Mouse (Mus musculus) thymus, postnatal 25 days (tissue): ENCODE measurements around the gene Skint1.
"Not testable (repeated sequence)": the region's sequence is repeated elsewhere in the genome, so short reads cannot be mapped to it uniquely, and the experiment has no call there.

ENCODE experiments used
- DNase-seq: peaks from one replicate; pipeline ENCODE4 v3.0.0; 2022

Skint1 gene

GRCm38 (mm10) chr4:112005969-112006368, at the start of gene Skint1:
Gene Skint1 (plus strand): TSS chr4:112006269.
- no peak for DNase-seq

DNA sequence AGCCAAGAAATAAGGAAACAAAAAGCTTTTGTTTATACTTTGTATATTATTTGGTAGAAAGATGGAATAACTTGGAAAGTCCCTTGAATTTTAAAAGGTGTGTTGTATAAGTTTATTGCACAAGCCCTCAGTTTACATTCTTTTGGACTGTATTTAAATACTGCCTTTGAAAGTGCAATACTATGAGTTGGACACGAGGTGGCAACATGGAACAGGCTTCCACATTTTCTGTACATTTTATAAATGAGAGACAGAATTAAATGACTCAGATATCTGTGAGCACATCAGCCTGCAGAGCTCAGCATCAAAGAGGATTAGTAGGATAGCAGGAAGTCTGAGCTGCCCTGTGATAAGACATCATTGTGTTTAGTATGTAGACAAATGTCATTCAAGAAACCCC, 44.8 kb upstream of the Skint1 start:
- DNase-seq = no peak

GRCm38 (mm10) chr4:111963241-111963640, 42.8 kb upstream of the Skint1 start:
- DNase-seq = not testable (repeated sequence)

GRCm38 (mm10) chr4:111963669-111964068, 42.4 kb upstream of the Skint1 start:
- no peak for DNase-seq

DNA sequence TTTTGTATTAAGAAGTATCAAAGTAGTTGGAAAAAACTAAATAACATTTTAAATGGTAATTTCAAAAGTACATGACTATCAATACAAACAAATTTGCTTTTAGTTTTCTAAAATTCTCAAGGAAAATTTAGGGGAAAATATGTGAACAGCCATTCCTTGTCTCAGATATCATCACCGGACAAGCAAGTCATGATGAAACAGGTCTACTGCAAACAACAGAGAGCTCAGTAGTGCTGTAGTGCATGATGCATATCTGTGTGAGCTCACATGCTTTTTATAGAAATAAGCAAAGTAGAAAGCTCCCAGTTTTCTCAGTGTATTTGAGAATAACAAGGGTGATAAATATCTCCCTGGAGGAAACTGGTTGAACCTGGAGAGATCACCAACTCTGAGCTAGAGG, 33.4 kb upstream of the Skint1 start, which contains the start of gene Skint7:
TSS of gene Skint7 (plus strand) at position 301 of the 400 bp plus-strand sequence.
- no peak for DNase-seq

DNA sequence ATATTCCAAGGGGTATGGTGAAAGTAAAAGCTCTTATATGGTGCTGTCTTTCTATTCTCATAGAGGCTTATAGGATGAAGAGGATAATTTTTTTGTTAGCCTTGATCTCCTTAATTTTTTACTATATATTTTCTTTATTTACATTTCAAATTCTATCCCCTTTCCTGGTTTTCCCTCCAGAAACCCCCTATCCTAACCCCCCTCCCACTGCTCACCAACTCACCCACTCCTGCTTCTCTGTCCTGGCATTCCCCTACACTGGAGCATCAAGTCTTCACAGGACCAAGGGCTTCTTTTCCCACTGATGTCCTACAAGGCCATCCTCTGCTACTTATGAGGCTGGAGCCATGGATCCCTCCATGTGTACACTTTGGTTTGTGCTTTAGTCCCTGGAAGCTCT, 65.6 kb downstream of the Skint1 start, which contains the start of gene Skint4:
TSS of gene Skint4 (plus strand) at position 301 of the 400 bp plus-strand sequence.
- DNase-seq = no peak
